ENCODE assay signal across 7 mouse cellular contexts in the genomic region with DNA sequence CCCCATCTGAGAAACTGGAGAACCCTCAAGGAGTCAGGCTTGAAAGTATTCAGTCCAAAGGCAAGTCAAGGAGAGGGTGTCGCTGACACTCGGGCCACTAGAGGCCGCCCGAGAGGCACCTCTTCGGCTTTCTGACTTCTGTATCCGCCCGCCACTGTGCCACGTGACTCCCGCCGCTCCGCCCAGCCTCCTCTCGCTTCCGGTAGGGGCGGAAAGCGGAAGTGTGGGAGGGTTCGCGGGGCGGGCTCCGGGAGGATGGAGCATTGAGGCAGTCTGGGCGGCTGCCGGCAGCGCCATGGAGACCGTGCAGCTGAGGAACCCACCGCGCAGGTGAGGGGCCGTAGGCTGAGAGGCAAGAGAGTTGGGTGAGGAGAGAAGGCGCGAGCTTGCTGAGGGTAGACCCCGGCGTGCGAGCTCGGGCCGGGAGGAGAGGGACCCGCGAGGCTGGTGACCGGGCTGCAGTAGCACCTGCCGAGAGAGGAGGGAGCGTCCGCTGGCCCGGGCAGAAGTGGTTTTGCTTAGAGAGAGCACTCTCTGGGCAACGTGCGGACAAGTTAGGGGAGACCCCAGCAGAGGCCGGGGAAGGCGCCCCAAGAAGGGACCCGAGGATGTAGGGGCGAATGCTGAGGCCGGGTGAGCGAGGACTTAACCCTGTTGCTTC. TPM values are rescaled to one million over a fixed set of nuclear protein-coding genes. Genes with fewer than 3 reads are reported as not detected.
DNase-seq lines count a peak whose midpoint lies in the region; ATAC-seq lines count a peak whose summit lies in the region.

No protein-coding gene starts in this region.

- no peaks in the 10 kb centered on the region for H3K9me3 ChIP-seq in intestine, embryonic 16.5 days (ENCODE audit: control insufficient read depth, low read length)
- H3K9me3 ChIP-seq in midbrain, embryonic 11.5 days (ENCODE audit: control insufficient read depth, low read length) = no peaks in the 10 kb centered on the region

- H3K4me1 ChIP-seq in intestine, embryonic 16.5 days (ENCODE audit: control insufficient read depth, insufficient read depth, low read length) = peaks cover 18% of the 10 kb centered on the region
- peaks cover 18% of the 10 kb centered on the region for H3K4me1 ChIP-seq in midbrain, embryonic 11.5 days (ENCODE audit: control insufficient read depth, insufficient read depth, low read length)

- peak overlapping the region; percentile 86 for H3K9ac ChIP-seq in intestine, embryonic 16.5 days (ENCODE audit: low read depth, low read length)
- peak overlapping the region; percentile 77 for H3K9ac ChIP-seq in midbrain, embryonic 11.5 days (ENCODE audit: low read length)

- peak overlapping the region; percentile 95 for H3K4me3 ChIP-seq in intestine, embryonic 16.5 days (ENCODE audit: low read length)
- peak overlapping the region; percentile 69 for H3K4me3 ChIP-seq in midbrain, embryonic 11.5 days (ENCODE audit: low read depth, low read length)

- peak overlapping the region; percentile 88 for H3K4me2 ChIP-seq in intestine, embryonic 16.5 days (ENCODE audit: low read depth, low read length)
- H3K4me2 ChIP-seq in midbrain, embryonic 11.5 days = peak overlapping the region; percentile 72

- ATAC-seq in intestine, embryonic 16.5 days = peak; percentile 84
- peak; percentile 78 for ATAC-seq in midbrain, embryonic 11.5 days (ENCODE audit: low FRiP score)

- 0 out of 2 replicates have a peak, but pooled peaks cover 2% of the 10 kb centered on the region for H3K36me3 ChIP-seq in intestine, embryonic 16.5 days (ENCODE audit: control insufficient read depth, insufficient read depth, low read length)
- H3K36me3 ChIP-seq in midbrain, embryonic 11.5 days (ENCODE audit: control insufficient read depth, insufficient read depth, low read length) = no peaks in the 10 kb centered on the region

- peak; percentile 98 for DNase-seq in adrenal gland, adult 2 months
- peak; percentile 96 for DNase-seq in embryo, embryonic 11.5 days (ENCODE audit: low read depth, low spot score)
- peak; percentile 95 to 98 for DNase-seq in gastrocnemius, postnatal 4 days (ENCODE audit: low spot score in 2 of 2)
- peak; percentile 97 to 98 for DNase-seq in left cerebral cortex, postnatal 36 days (ENCODE audit: low spot score in 2 of 2)
- peak; percentile 100 for DNase-seq in midbrain, embryonic 11.5 days (ENCODE audit: low spot score, missing footprints)
- DNase-seq in skeletal muscle tissue, adult 2 months (ENCODE audit: low read depth, low spot score) = peak; percentile 94

- no peaks in the 10 kb centered on the region for H3K27me3 ChIP-seq in intestine, embryonic 16.5 days (replicated peaks; ENCODE audit: control insufficient read depth, insufficient read depth, low read length)
- H3K27me3 ChIP-seq in midbrain, embryonic 11.5 days (ENCODE audit: control insufficient read depth, insufficient read depth, low read length) = no peaks in the 10 kb centered on the region

- WGBS in intestine, embryonic 16.5 days = under 1% methylated on average over 47 of the region's 48 CpGs
- WGBS in midbrain, embryonic 11.5 days = under 1% methylated on average over 48 of the region's 48 CpGs

- H3K27ac ChIP-seq in intestine, embryonic 16.5 days (ENCODE audit: low read length) = peak overlapping the region; percentile 65
- H3K27ac ChIP-seq in midbrain, embryonic 11.5 days (ENCODE audit: low read depth, low read length) = no peak overlapping the region

- intact Hi-C loops in left cerebral cortex, postnatal 36 days (cut with DNase I) = no loop called here

RNA-seq across cellular contexts. Expression of a gene that starts 3.1 kb away (rescaled TPM):
- 10 to 100 TPM; 35.1 to 59.8 TPM for total RNA-seq in adrenal gland, adult 2 months (2021)
- polyA plus RNA-seq in adrenal gland, adult 2 months (2012; rRNA removed) = 66.0 and 72.2 TPM in 2 replicates
- 10 to 100 TPM; 25.2 to 25.4 TPM for total RNA-seq in gastrocnemius, postnatal 4 days (2021)
- polyA plus RNA-seq in intestine, embryonic 16.5 days (2015; fragmentation: Nextera tagmentation; extraction: Ambion mirVana) = 55.6 and 57.5 TPM in 2 replicates
- 10 to 100 TPM; 72.6 to 72.8 TPM for total RNA-seq in left cerebral cortex, postnatal 36 days (2021)
- 48.2 and 50.0 TPM in 2 replicates for polyA plus RNA-seq in midbrain, embryonic 11.5 days (2014; fragmentation: Nextera tagmentation; extraction: Ambion mirVana)

RNA-seq across cellular contexts. Expression of a gene that starts 3.9 kb away (rescaled TPM):
- 10 to 100 TPM; 25.9 to 29.5 TPM for total RNA-seq in adrenal gland, adult 2 months (2021)
- polyA plus RNA-seq in adrenal gland, adult 2 months (2012; rRNA removed) = 5.5 and 6.4 TPM in 2 replicates
- 10 to 100 TPM; 19.1 to 21.3 TPM for total RNA-seq in gastrocnemius, postnatal 4 days (2021)
- polyA plus RNA-seq in intestine, embryonic 16.5 days (2015; fragmentation: Nextera tagmentation; extraction: Ambion mirVana) = 18.1 and 18.4 TPM in 2 replicates
- total RNA-seq in left cerebral cortex, postnatal 36 days (2021) = 10 to 100 TPM; 31.1 to 39.7 TPM
- 33.2 and 36.7 TPM in 2 replicates for polyA plus RNA-seq in midbrain, embryonic 11.5 days (2014; fragmentation: Nextera tagmentation; extraction: Ambion mirVana)

RNA-seq across cellular contexts. Expression of a gene that starts 48.8 kb away (rescaled TPM):
- 1 to 10 TPM; 1.4 to 2.6 TPM for total RNA-seq in adrenal gland, adult 2 months (2021)
- 0.36 and 1.1 TPM in 2 replicates for polyA plus RNA-seq in adrenal gland, adult 2 months (2012; rRNA removed)
- 1 to 10 TPM; 3.8 to 4.8 TPM for total RNA-seq in gastrocnemius, postnatal 4 days (2021)
- polyA plus RNA-seq in intestine, embryonic 16.5 days (2015; fragmentation: Nextera tagmentation; extraction: Ambion mirVana) = 0.89 and 1.5 TPM in 2 replicates
- 1 to 10 TPM in 1 of 2 experiments, under 1 TPM in 1; 0.44 to 2.0 TPM for total RNA-seq in left cerebral cortex, postnatal 36 days (2021)
- 0.51 and 1.1 TPM in 2 replicates for polyA plus RNA-seq in midbrain, embryonic 11.5 days (2014; fragmentation: Nextera tagmentation; extraction: Ambion mirVana)
